Mouse (Mus musculus) forelimb bud, embryonic 11.5 days (tissue): Measurements from ENCODE around the gene Eno1.

Experiments
- DNase-seq: peaks from one replicate; pipeline ENCODE4 v3.0.0-alpha.2; 2012; ENCODE audit warnings: low read depth, low spot score

The Eno1 gene

DNA sequence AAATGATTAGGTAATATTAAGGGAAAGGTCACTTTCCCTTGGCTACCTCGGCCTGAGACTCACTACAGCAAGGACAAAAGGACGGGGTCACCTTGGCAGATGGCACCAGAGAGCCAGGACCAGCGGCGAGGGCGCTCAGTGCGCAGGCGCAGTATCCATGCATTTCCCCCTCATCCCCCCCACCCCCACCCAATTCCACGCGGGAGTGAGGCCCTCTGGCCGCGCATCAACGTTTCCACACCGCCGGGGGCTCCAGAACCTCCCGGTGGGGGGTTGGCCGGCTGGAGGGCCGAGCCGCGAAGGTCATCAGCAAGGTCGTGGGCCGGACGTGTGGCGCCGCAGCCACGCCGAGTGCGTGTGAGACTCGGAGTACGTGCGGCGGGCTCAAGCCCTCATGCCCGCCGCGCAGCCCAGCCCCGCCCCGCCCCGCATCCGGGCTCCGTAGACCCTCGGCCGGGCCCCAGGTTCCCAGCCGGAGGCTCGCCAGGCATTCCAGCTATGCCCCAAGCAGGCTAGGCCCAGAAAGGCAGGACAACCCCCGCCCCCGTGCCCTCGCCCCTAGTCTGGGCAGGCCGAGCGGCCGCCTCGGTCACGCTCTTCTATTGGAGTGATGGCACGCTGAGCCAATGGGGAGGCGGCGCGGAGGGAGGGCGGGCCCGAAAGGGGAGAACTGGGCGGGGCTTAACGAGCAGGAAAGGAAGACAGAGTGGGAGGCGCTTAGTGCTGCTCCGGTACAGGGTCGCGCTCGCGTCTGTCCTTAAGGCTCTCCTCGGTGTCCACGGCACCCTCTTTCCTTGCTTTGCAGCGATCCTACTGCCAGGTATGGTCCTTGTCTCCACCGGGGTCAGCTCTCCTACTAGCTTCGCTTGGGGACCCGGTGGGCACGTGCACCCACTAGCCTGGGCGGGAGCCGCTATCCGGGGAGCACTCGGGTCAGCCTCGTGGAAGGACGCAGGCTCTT is at the start of gene Eno1:
Gene Eno1 (plus strand): TSS at position 201 of the 961 bp plus-strand sequence.
- peak; percentile 99 for DNase-seq

GRCm38 (mm10) chr4:150188236-150188635 is 48.3 kb upstream of the Eno1 start:
- peak; percentile 57 for DNase-seq

DNA sequence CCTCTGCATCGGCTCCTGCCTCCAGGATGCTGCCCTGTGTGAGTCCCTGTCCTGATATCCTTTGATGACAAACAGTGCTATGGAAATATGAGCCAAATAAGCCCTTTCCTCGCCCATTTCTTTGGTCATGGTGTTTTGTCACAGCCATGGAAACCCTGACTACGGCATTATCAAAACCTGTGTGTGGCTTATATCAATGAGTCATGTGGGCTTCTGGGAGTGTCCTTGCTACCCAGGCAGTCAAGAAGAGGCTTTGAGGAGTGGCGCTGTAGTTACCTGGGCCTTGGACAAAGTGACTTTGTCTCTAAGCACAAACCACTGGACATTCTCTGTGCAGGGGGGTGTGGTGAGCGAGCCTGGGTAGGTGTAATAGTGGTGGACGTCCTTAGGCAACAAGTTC is 44.3 kb upstream of the Eno1 start:
- no peak for DNase-seq

- DNase-seq = peak; percentile 58
Measured at GRCm38 (mm10) chr4:150193915-150194314, 42.6 kb upstream of the Eno1 start.

DNA sequence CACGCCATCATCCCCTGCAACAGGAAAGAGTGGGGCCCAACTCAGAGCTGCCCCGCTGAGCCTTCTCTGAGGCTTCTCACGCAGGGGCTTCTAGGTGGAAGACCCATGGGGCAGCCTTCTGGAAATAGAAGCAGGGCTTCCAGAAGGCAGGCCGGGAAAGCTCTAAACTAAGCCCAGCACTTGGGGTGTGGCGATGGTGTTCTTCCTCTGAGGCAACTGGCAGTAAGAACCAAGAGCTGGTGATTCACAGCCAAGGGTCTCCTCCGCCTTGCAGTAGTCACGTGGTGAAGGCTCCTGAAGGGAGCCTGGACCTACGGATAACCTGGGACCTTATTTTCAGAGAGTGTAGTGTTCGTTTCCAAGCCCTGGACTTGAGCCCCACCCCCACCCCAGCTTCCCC is 38.3 kb upstream of the Eno1 start:
- no peak for DNase-seq

DNA sequence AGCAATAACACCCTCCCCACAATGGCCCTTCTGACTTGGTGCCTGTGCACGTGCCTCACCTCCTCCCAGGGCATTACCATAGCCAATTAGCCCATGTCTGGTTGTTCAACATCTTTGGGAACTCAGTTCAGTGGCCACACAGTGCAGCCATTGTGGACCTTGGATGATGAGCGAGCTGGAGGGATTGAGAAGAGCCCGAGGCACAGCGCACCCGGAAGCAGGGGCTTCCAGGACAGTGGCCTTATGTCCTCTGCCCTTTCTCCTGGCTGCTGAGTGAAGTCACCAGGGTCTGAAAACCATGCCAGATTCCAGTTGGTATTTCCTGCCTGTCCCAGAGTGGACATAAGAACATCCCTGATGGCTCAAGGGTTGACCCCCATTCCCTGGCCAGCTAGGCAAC is 35.3 kb upstream of the Eno1 start, which contains the start of gene Car6:
Gene Car6 (minus strand): TSS at position 101 of the 400 bp plus-strand sequence.
- no peak for DNase-seq

DNA sequence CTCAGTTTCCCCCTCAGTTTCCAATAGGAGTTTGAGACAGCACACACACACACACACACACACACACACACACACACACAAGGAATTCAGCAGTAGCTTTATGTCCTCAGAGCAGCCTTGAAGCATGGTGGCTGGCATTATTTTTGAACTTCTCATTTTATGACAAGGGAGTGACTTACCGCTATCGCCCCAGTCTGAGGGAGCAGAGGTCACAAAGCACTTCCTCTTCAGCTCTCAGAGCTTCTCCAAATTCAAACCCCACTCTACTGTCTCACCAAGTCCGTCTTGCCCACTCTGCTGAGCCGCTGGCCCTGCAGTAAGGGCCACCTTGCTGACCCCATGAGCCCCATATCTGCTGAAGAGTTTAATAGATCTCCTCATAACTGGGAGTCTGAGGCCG is 33.8 kb upstream of the Eno1 start:
- DNase-seq = no peak

- DNase-seq = no peak
Measured at GRCm38 (mm10) chr4:150204877-150205276, 31.6 kb upstream of the Eno1 start.

GRCm38 (mm10) chr4:150209751-150210150 is 26.8 kb upstream of the Eno1 start:
- no peak for DNase-seq

- no peak for DNase-seq
Measured at GRCm38 (mm10) chr4:150210306-150210705, 26.2 kb upstream of the Eno1 start.

GRCm38 (mm10) chr4:150211930-150212552 is 24.5 kb upstream of the Eno1 start:
- no peak for DNase-seq

GRCm38 (mm10) chr4:150212553-150212971 is 24.0 kb upstream of the Eno1 start:
- DNase-seq = peak; percentile 81

DNA sequence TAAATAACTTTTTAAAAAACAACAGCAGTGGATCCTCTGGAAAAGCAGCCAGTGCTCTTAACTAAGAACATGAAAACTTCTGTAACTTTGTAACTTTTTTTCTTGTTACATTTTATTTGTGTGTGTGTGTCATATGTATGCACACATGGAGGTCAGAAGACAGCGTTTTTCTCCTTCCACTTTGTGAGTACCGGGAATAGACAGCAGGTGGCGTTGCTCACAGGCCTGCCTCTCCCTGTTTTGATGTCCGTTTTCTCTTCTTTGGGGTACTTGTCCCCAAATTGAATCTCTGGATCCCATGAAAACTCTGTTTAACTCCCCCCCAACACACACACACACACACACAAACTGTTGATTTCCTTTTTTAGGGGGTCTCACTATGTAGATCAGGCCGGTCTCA is 22.6 kb upstream of the Eno1 start:
- DNase-seq = no peak

DNA sequence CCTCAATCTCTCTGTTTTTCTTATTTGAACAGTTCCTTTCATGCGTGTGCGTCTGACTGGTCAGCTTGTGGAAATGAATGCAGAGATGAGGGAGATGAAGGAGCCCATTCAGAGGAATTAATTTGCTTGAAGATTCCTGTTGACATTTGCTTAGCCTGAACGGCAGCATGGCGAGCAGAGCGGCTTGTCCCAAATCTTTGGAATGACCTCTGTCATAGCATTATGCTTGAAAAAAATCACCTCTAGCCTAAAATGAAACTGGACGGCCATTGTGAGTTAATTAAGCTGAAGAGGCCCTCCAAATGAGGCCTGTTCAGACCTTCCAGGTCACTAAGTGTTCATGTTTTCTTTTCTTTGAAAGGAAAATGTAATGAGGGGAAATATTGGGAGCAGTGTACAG is 20.1 kb upstream of the Eno1 start:
- DNase-seq = no peak

GRCm38 (mm10) chr4:150217042-150217554 is 19.4 kb upstream of the Eno1 start:
- no peak for DNase-seq

- DNase-seq = no peak
Measured at GRCm38 (mm10) chr4:150217935-150218334, 18.6 kb upstream of the Eno1 start.

GRCm38 (mm10) chr4:150219501-150220292 is 16.8 kb upstream of the Eno1 start:
- no peak for DNase-seq

DNA sequence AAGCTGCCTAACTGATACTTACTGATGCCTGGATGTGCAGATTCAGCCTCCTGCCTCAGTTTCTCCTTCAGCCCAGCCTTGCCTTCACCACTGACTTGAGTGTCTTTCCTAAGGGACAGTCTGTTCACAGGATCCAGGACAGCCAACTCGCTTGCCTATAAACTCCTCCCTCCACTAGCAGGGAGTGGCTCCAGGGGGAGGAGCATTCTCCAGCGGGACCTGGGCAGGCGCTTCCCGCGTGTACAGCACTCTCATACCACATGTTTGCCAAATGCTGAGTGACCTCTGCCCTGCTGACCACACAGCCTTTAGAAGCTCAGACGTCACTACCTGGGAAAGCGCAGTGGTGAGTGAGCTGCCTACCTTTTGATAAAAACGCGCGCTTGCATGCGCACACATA is 15.9 kb upstream of the Eno1 start:
- DNase-seq = no peak

DNA sequence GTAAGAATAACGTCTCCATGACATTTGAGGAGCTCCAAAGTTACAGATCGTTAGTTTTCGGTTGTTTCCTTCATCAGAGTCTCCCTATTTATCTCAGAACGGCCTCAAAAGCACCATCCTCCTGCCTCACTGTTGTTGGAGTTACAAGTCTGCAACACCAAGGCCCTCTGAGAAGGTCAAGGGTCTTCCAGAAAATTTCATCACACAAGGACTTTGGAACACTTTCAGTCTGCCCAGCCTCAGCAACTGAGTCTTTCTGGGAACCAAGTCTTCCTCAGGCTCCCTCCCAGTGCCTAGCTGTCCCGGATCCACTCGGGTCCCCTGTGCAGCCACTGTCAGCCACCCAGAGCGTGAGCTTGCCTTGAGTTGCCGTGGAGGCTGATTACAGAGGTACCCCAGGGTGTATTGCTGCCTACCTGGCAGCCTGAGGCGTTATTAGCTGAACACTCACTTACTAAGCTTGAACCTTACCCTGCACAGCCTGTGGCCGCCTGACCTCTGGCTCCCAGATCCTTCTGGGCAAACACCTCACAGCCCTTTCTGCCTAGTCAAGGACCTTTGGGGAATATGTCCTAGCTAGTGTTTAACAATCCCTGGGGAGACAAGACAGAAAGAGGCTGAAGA is 15.4 kb upstream of the Eno1 start:
- no peak for DNase-seq

GRCm38 (mm10) chr4:150223830-150224229 is 12.7 kb upstream of the Eno1 start:
- DNase-seq = no peak

DNA sequence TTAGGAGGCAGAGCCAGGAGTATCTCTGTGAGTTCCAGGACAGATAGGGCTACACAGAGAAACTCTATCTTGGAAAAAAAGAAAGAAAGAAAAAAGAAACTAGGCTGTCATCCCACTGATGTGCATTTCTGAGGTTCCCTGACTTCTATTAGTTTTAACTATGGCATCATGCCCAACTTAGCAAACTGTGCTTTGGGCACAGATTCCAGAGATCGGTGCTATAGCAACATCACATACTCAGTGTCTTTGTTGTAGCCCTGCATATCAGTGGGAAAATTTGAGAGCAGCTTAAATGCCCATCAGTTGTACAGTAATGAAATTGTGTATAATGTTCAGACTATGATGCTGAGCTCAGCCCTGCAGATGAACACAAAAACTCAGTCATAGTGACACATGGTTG is 10.8 kb upstream of the Eno1 start:
- DNase-seq = no peak
